Mouse (Mus musculus): ENCODE results near the gene Ugt1a10. TPM values are rescaled to one million over a fixed set of nuclear protein-coding genes. Genes with fewer than 3 reads are reported as not detected.
"Not testable (repeated sequence)": the region's sequence is repeated elsewhere in the genome, so short reads cannot be mapped to it uniquely, and the experiment has no call there.

The Ugt1a10 gene
- total RNA-seq, 2 experiments from 2014 or later = not detected

- ATAC-seq (replicated peaks; ENCODE audit: low FRiP score, poor library complexity, severe bottlenecking) = no peak
Measured at GRCm38 (mm10) chr1:88211812-88212211, 156.6 kb downstream of the Ugt1a10 start, which contains the start of gene Ugt1a1. Gene Ugt1a1, plus strand, starts transcription at chr1:88211959.

GRCm38 (mm10) chr1:88212341-88213045, 157.3 kb downstream of the Ugt1a10 start:
- no peak for ATAC-seq (replicated peaks; ENCODE audit: low FRiP score, poor library complexity, severe bottlenecking)

- no peak for ATAC-seq (replicated peaks; ENCODE audit: low FRiP score, poor library complexity, severe bottlenecking)
Measured at GRCm38 (mm10) chr1:88213061-88213460, 157.9 kb downstream of the Ugt1a10 start.

GRCm38 (mm10) chr1:88213766-88214461, 158.7 kb downstream of the Ugt1a10 start:
- ATAC-seq (replicated peaks; ENCODE audit: low FRiP score, poor library complexity, severe bottlenecking) = no peak; the same call in 1 of the 2 replicates

- no peak for ATAC-seq (replicated peaks; ENCODE audit: low FRiP score, poor library complexity, severe bottlenecking)
Measured at GRCm38 (mm10) chr1:88214462-88214952, 159.3 kb downstream of the Ugt1a10 start.

GRCm38 (mm10) chr1:88215466-88216380, 160.5 kb downstream of the Ugt1a10 start:
- ATAC-seq (replicated peaks; ENCODE audit: low FRiP score, poor library complexity, severe bottlenecking) = no peak

- no peak for ATAC-seq (replicated peaks; ENCODE audit: low FRiP score, poor library complexity, severe bottlenecking)
Measured at GRCm38 (mm10) chr1:88216551-88216950, 161.4 kb downstream of the Ugt1a10 start.

GRCm38 (mm10) chr1:88217144-88217543, 162.0 kb downstream of the Ugt1a10 start:
- no peak for ATAC-seq (replicated peaks; ENCODE audit: low FRiP score, poor library complexity, severe bottlenecking)

GRCm38 (mm10) chr1:88217576-88217975, 162.4 kb downstream of the Ugt1a10 start:
- no peak for ATAC-seq (replicated peaks; ENCODE audit: low FRiP score, poor library complexity, severe bottlenecking)

GRCm38 (mm10) chr1:88218051-88218450, 162.9 kb downstream of the Ugt1a10 start:
- ATAC-seq (replicated peaks; ENCODE audit: low FRiP score, poor library complexity, severe bottlenecking) = no peak

- ATAC-seq (replicated peaks; ENCODE audit: low FRiP score, poor library complexity, severe bottlenecking) = no peak
Measured at GRCm38 (mm10) chr1:88218591-88218990, 163.4 kb downstream of the Ugt1a10 start.

GRCm38 (mm10) chr1:88219054-88219453, 163.9 kb downstream of the Ugt1a10 start:
- no peak for ATAC-seq (replicated peaks; ENCODE audit: low FRiP score, poor library complexity, severe bottlenecking)

- ATAC-seq (replicated peaks; ENCODE audit: low FRiP score, poor library complexity, severe bottlenecking) = no peak
Measured at GRCm38 (mm10) chr1:88220336-88220735, 165.1 kb downstream of the Ugt1a10 start.

- no peak for ATAC-seq (replicated peaks; ENCODE audit: low FRiP score, poor library complexity, severe bottlenecking)
Measured at GRCm38 (mm10) chr1:88222216-88222615, 167.0 kb downstream of the Ugt1a10 start.

- ATAC-seq (replicated peaks; ENCODE audit: low FRiP score, poor library complexity, severe bottlenecking) = not testable (repeated sequence)
Measured at GRCm38 (mm10) chr1:88223011-88223515, 167.9 kb downstream of the Ugt1a10 start.

- ATAC-seq (replicated peaks; ENCODE audit: low FRiP score, poor library complexity, severe bottlenecking) = no peak
Measured at GRCm38 (mm10) chr1:88223591-88223990, 168.4 kb downstream of the Ugt1a10 start.

- no peak for ATAC-seq (replicated peaks; ENCODE audit: low FRiP score, poor library complexity, severe bottlenecking)
Measured at GRCm38 (mm10) chr1:88224029-88224776, 169.0 kb downstream of the Ugt1a10 start.

- ATAC-seq (replicated peaks; ENCODE audit: low FRiP score, poor library complexity, severe bottlenecking) = not testable (repeated sequence)
Measured at GRCm38 (mm10) chr1:88225301-88225700, 170.1 kb downstream of the Ugt1a10 start.

- ATAC-seq (replicated peaks; ENCODE audit: low FRiP score, poor library complexity, severe bottlenecking) = no peak
Measured at GRCm38 (mm10) chr1:88225741-88226140, 170.6 kb downstream of the Ugt1a10 start.

Measured in erythroid progenitor cell, adult 5-6 weeks (primary cell).